Mouse (Mus musculus) liver, adult 2 months (tissue): ENCODE data around the gene Sycp2l.

Source experiments
- CTCF ChIP-seq: fragments of 200-500 bp; IDR thresholded peaks from 2 replicates; pipeline ENCODE4 v1.5.1; 2011; ENCODE audit warnings: low read depth, low read length, control low read depth
- POLR2A ChIP-seq: fragments of 200-500 bp; IDR thresholded peaks from 2 replicates; pipeline ENCODE4 v1.6.1; 2011; ENCODE audit warnings: low read length, control low read depth; ENCODE audit not compliant: insufficient read depth; ENCODE audit errors: extremely low read depth

DNA sequence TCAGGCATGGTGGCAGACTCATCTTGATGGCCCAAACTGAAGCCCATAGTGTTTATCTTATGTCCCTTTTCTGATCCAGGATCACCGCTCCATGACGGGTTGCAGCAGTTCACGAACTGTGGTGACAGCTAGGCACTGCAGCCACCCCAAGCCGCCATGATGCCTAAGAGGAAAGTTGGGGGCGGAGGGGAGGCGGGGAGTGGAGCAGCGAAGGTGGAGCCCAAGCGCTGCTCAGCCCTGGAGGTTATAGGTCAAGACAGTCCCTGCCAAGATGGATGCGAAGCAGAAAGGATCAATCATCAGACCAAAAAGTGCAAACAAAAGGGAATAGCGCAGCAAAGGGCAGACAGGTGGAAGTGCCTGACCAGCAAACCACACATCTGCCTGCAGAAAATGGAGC is 22.8 kb upstream of the Sycp2l start:
- TF ChIP-seq POLR2A (no peak), CTCF (no peak)
